Mouse (Mus musculus) liver, embryonic 14.5 days (tissue): ENCODE measurements at regions not wholly inside any gene's neighbourhood (a gene's known extent, or its start where the extent isn't known, plus 50 kb on each side); places are given as distances from the start of the nearest gene placed in this dataset.
A peak's percentile ranks its signal among the peaks of the same experiment; 100 is the strongest.

Experiments
- ATAC-seq: fragments of 200-750 bp; cut with Nextera tagmentation; 2 replicates; pipeline ENCODE4 v1.8.0; 2017; ENCODE audit warnings: moderate number of reproducible peaks, mild to moderate bottlenecking, moderate library complexity; ENCODE audit not compliant: insufficient read depth
- DNase-seq, 3 experiments: peaks; one replicate each; pipeline ENCODE4 v3.0.0-alpha.2; 2012 to 2013; ENCODE audit warnings: low read depth in 3 of 3, low spot score in 3 of 3
- H3K27ac ChIP-seq: fragments of 300-500 bp; sonication (generic); 2 replicates; pipeline ENCODE4 v1.5.1; 2014; ENCODE audit warnings: moderate library complexity, mild to moderate bottlenecking, control low read depth, inconsistent platforms
- H3K27me3 ChIP-seq: fragments of 300-500 bp; sonication (generic); 2 replicates; pipeline ENCODE4 v1.6.1; 2014; ENCODE audit warnings: mild to moderate bottlenecking, low read length, moderate library complexity; ENCODE audit not compliant: control insufficient read depth, insufficient read depth
- H3K36me3 ChIP-seq: fragments of 300-500 bp; sonication (generic); replicated peaks from 2 replicates; pipeline ENCODE4 v1.6.1; 2014; ENCODE audit warnings: low read depth; ENCODE audit not compliant: control insufficient read depth, insufficient read depth
- H3K4me1 ChIP-seq, 2 experiments: fragments of 200-500 bp in 1 of 2; fragments of 300-500 bp in 1 of 2; sonication (generic) in 1 of 2; replicated peaks; 2 replicates each; pipeline ENCODE4 v1.6.1; 2012 to 2014; ENCODE audit warnings: antibody characterized with exemption in 1 of 2, inconsistent platforms in 1 of 2, low read length in 1 of 2; ENCODE audit not compliant: control insufficient read depth in 2 of 2, insufficient read depth in 2 of 2
- H3K4me2 ChIP-seq: fragments of 300-500 bp; sonication (generic); 2 replicates; pipeline ENCODE4 v1.6.1; 2014; ENCODE audit warnings: low read depth, mild to moderate bottlenecking, control low read depth, moderate library complexity
- H3K4me3 ChIP-seq, 2 experiments: fragments of 200-500 bp in 1 of 2; fragments of 300-500 bp in 1 of 2; sonication (generic) in 1 of 2; 2 replicates each; pipeline ENCODE4 v1.5.1; 2012 to 2014; ENCODE audit warnings: low read depth in 2 of 2, low read length in 2 of 2, mild to moderate bottlenecking in 2 of 2, control low read depth in 1 of 2, inconsistent platforms in 1 of 2, moderate library complexity in 1 of 2; ENCODE audit not compliant: insufficient read depth in 1 of 2
- H3K9ac ChIP-seq: fragments of 300-500 bp; sonication (generic); replicated peaks from 2 replicates; pipeline ENCODE4 v1.6.1; 2014; ENCODE audit warnings: mild to moderate bottlenecking, control low read depth, moderate library complexity
- H3K9me3 ChIP-seq: fragments of 300-500 bp; sonication (generic); 2 replicates; pipeline ENCODE4 v1.6.1; 2016; ENCODE audit warnings: low read length, mixed read lengths; ENCODE audit not compliant: control insufficient read depth
- CTCF ChIP-seq: IDR thresholded peaks from 2 replicates; pipeline ENCODE4 v1.5.1; 2016; ENCODE audit warnings: antibody characterized with exemption, low read depth, control low read depth
- EP300 ChIP-seq: IDR thresholded peaks from 2 replicates; pipeline ENCODE4 v1.6.1; 2016; ENCODE audit warnings: antibody characterized with exemption, low read depth
- WGBS: fragments of 180-500 bp; shearing (Covaris S2); extraction: QIAGEN DNeasy Blood & Tissue Kit; methylation state at CpG from one replicate; pipeline ENCODE4 v1.1.7; 2014; ENCODE audit not compliant: insufficient replicate concordance; 5-methylcytosine and 5-hydroxymethylcytosine counted together

- 34% methylated on average over 9 of the region's 9 CpGs for WGBS
- ATAC-seq, result no peak
These were observed 69.7 kb downstream of the Tpra1 start for GRCm38 (mm10) chr6:88971729-88972128.

DNA sequence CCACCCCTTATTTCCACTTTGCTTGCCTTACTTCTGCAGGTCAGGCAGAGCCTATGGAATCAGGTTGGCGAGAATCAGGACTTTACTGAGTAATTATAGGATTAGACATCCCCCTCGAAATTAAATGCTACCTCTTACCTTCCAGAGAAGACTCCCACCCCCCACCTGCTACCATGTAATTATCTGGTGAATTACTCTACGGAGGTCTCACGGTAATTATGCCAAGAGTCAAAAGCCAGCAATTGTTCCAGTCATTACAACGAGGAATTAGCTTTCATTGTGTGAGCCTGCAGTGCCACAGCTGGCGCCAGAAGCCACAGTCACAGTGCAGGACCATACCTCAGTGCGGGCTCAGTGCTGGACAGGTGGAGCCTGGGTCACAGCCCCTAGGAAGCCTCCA, 72.4 kb downstream of the Tpra1 start:
- Histone ChIP-seq H3K4me2 (no peak overlapping the region), H3K27ac (no peak overlapping the region), H3K27me3 (no peaks in the 10 kb centered on the region), H3K9ac (no peak overlapping the region), H3K4me3 (no peak overlapping the region), H3K36me3 (no peaks in the 10 kb centered on the region), H3K9me3 (no peaks in the 10 kb centered on the region), H3K4me1 (no peaks in the 10 kb centered on the region)
- 50% methylated on average over 7 of the region's 7 CpGs for WGBS
- TF ChIP-seq EP300 (no peak), CTCF (no peak)
- no peak for DNase-seq
- no peak for ATAC-seq

More at GRCm38 (mm10) chr6:88971729-88972128, 69.7 kb downstream of the Tpra1 start:
- no peak overlapping the region for H3K4me2 ChIP-seq
- TF ChIP-seq CTCF (no peak), EP300 (no peak)
- no peaks in the 10 kb centered on the region for H3K27me3 ChIP-seq
- H3K9me3 ChIP-seq, result no peaks in the 10 kb centered on the region
- H3K9ac ChIP-seq, result no peak overlapping the region
- H3K4me3 ChIP-seq, result no peak overlapping the region
- no peaks in the 10 kb centered on the region for H3K36me3 ChIP-seq
- H3K4me1 ChIP-seq, result no peaks in the 10 kb centered on the region
- no peak for DNase-seq
- no peak overlapping the region for H3K27ac ChIP-seq

- DNase-seq (no peak), ATAC-seq (no peak)
- TF ChIP-seq CTCF (no peak), EP300 (no peak)
- Histone ChIP-seq H3K27ac (no peak overlapping the region), H3K36me3 (no peaks in the 10 kb centered on the region), H3K27me3 (no peaks in the 10 kb centered on the region), H3K4me2 (no peak overlapping the region), H3K9ac (no peak overlapping the region), H3K4me1 (no peaks in the 10 kb centered on the region), H3K9me3 (no peaks in the 10 kb centered on the region), H3K4me3 (no peak overlapping the region)
- 11% methylated on average over 13 of the region's 13 CpGs for WGBS
These were observed 74.5 kb downstream of the Tpra1 start for GRCm38 (mm10) chr6:88976581-88976980.

GRCm38 (mm10) chr6:88976994-88977393, 74.9 kb downstream of the Tpra1 start:
- no peak for ATAC-seq
- TF ChIP-seq CTCF (no peak), EP300 (no peak)
- no peak overlapping the region for H3K4me2 ChIP-seq
- no peak for DNase-seq
- WGBS, result 2% methylated on average over 8 of the region's 8 CpGs
- no peaks in the 10 kb centered on the region for H3K36me3 ChIP-seq
- no peak overlapping the region for H3K4me3 ChIP-seq
- H3K4me1 ChIP-seq, result no peaks in the 10 kb centered on the region
- H3K9me3 ChIP-seq, result no peaks in the 10 kb centered on the region
- H3K9ac ChIP-seq, result no peak overlapping the region
- no peak overlapping the region for H3K27ac ChIP-seq
- H3K27me3 ChIP-seq, result no peaks in the 10 kb centered on the region

- no peaks in the 10 kb centered on the region for H3K9me3 ChIP-seq
- no peak for TF ChIP-seq EP300
- no peak for TF ChIP-seq CTCF
- H3K9ac ChIP-seq, result no peak overlapping the region
- no peaks in the 10 kb centered on the region for H3K36me3 ChIP-seq
- DNase-seq (no peak), ATAC-seq (no peak)
- H3K27ac ChIP-seq, result no peak overlapping the region
- WGBS, result 39% methylated on average over 4 of the region's 4 CpGs
- no peak overlapping the region for H3K4me3 ChIP-seq
- H3K4me1 ChIP-seq, result no peaks in the 10 kb centered on the region
- H3K4me2 ChIP-seq, result no peak overlapping the region
- no peaks in the 10 kb centered on the region for H3K27me3 ChIP-seq
These were observed 76.9 kb downstream of the Tpra1 start for GRCm38 (mm10) chr6:88978970-88979369.

DNA sequence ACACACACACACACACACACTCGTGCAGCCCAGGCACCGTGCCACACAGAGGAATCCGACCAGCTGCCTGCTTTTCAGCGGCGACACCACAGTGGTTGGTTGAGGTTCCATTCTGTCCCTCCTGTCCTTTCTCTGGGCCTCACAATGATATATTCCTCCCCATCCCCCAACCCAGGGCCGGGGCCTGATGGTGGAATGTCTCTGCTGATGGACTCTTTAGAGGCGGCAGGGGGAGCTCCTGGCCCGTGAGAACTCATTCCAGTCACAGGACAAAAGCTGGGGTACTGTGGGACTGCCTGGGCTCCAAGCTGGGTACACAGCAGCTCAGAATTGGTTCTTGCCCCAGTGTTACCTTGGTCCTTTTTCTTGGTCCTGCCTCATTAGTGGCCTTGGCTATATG, 78.1 kb downstream of the Tpra1 start:
- no peak overlapping the region for H3K9ac ChIP-seq
- H3K4me1 ChIP-seq, result no peaks in the 10 kb centered on the region
- ATAC-seq (no peak), DNase-seq (no peak)
- H3K27me3 ChIP-seq, result no peaks in the 10 kb centered on the region
- 12% methylated on average over 8 of the region's 8 CpGs for WGBS
- H3K27ac ChIP-seq, result no peak overlapping the region
- H3K36me3 ChIP-seq, result no peaks in the 10 kb centered on the region
- H3K4me2 ChIP-seq, result no peak overlapping the region
- TF ChIP-seq EP300 (no peak), CTCF (peak; percentile 64)
- no peak overlapping the region for H3K4me3 ChIP-seq
- no peaks in the 10 kb centered on the region for H3K9me3 ChIP-seq
